Mouse (Mus musculus): ENCODE measurements around the gene Ccnk.

The Ccnk gene

DNA sequence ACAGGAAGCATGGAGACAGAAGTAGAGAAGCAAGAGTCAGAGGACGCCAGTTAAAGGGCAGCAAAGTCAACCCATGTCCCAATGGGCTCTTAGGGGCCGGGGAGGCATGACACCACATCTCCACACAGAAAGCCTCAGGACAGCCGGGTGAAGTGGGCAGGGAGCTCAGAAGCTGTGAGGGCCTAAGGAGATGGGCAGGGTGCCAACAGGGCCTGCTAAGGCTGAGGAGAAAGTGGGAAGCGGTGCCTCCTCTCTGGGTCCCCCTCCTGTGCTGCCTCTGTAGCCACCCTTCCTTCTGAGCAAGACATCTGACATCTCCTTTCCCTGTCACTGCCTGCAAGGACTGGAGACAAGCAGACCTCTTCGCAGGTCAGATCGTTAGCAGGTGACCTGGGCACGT is 46.4 kb downstream of the Ccnk start:
- DNase-seq, result no peak

DNA sequence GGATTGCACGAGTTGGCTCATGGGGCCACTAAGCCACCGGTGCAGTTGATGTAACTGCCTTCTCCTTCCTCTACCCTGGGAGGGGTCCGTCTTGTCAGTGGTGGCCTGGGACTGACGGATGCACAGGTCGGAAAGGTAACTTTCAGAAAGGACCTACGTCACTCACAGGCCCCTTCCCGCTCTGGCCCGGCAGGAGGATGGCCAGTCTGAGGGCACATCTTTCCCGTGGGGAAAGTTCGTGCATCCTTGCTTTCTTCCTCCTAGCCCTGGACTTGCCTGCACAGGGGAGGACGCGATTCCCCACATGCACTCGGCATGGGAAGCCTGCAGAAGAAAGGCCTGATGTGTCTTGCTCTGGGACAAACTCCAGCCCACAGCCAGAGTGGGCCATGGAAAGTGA is 46.8 kb downstream of the Ccnk start:
- no peak for DNase-seq

- DNase-seq, result no peak
Observed at GRCm38 (mm10) chr12:108226941-108227340, 47.6 kb downstream of the Ccnk start.

DNA sequence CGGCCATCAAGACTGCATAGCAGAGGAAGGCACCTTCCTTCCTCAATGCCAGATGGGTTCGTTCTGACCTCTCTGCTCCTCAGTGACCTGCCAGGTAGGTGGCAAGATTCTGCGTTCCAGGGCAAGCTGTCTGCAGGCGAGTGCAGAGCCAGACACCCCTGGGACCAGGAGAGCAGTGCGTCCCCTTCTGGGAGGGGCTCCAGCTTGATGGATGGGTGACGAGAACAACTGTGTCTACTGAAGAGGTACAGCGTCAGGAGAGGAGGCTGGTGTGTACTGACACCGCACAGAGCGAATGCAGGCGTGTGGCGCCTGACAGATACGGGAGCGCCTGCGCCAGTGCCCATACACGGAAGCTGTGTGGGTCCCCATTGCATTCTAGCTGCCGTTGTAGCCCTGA is 48.1 kb downstream of the Ccnk start:
- no peak for DNase-seq

DNA sequence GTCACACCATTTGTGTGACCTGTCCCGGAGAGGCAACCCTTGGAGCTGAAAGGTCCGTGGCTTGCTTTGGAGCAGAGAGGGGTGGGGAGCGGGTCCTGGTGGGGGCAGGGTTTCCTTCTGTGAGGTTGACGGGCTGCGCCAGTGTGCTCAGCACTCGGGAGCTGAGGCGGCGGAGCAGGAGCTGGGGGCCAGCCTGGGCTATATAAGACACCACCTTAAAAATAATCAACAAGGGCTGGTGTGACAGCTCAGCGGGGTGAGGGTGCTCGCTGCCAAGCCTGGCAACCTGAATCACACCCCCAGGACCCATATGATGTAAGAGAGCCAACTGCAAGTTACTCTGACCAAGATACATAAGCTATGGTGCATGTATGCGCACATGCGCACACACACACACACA is 50.7 kb downstream of the Ccnk start:
- no peak for DNase-seq

DNA sequence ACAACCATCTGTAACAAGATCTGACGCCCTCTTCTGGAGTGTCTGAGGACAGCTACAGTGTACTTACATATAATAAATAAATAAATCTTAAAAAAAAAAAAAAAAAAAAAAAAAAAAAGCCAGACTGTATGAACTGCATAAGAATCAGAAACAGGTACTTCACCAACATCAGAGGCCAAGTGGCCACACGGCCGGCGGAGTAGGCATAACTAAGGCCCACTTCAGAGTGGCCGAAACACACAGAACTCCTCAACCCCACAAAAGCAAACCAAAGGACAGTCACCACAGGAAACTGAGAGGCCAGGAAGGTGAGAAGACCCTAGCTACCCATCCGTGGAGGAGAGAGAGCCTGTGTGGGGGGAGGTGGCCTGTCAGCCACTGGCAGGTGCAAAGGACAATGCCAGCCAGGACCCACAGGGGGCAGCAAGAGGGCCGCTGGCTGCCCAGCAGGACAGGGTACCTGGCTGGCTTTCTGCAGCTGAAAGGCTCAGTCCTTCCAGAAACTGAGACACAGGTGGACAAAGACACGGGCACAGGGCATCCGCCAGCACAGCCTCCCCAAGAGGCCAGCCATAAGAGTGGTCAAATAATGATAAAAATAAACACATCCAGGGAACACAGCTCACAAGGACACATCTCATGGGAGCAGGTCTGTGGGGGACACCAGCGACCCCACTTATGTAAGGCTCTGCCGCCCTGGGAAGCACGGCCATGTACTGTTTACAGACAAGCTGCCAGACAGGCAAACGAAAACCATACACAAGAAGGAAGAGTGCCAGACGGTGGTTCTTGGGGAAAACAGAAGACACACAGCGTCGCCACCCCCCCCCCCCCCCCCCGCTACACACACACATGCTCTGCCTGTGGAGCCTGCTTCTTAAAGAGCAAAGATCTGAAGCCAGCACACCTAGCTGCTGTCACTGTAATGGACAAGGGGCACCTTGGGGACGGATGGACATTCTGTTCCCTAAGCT is 51.7 kb downstream of the Ccnk start:
- DNase-seq, result peak; percentile 71 to 80

- no peak for DNase-seq
Observed at GRCm38 (mm10) chr12:108231901-108232300, 52.5 kb downstream of the Ccnk start.

DNA sequence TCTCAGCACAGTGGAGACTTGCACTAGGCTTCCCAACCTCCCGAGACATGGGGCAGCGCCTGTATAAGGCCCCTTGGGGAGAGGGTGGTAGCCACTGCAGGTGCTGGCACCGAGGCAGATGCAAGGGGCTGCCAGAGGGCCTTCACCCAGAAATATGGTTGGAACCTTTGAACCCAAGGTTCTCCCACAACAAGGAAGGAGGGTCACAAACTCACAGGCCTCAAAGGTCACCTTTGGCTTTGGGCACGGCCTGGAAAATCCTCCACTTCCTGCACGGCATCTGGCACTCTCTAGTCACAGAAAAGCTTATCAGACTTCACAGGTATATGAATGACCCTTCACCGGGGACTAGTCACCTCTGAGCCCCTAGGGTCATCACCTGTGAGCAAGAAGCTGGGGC is 54.4 kb downstream of the Ccnk start:
- no peak for DNase-seq

GRCm38 (mm10) chr12:108234832-108235602 is 55.6 kb downstream of the Ccnk start:
- peak; percentile 67 to 81 for DNase-seq

DNA sequence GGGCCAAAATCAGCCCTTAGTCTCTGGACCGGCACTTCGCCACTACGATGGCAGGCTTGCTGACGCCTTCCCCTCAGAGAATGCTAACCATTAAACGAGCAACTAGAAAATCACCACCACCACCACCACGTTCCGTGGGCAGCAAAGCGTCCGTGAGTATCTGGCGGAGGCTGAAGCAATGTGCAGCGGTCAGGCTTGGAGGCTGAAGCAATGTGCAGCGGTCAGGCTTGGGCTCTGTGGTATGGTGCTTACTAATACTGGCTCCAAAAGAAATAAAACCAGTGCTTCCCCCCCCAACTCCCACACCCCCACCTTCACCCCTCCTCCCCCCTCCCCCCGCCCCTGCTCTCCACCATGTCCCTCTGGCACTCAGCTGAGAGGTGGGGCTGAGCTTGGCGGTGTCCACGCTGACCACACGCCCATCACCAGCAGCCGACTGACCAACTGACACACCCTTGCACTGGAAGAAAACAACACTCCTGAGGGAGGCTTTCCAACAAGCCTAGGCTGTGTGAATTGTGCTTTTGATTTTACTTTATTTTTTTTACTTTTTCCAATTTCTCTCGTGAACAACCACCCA is 56.7 kb downstream of the Ccnk start:
- peak; percentile 60 to 71 for DNase-seq

DNA sequence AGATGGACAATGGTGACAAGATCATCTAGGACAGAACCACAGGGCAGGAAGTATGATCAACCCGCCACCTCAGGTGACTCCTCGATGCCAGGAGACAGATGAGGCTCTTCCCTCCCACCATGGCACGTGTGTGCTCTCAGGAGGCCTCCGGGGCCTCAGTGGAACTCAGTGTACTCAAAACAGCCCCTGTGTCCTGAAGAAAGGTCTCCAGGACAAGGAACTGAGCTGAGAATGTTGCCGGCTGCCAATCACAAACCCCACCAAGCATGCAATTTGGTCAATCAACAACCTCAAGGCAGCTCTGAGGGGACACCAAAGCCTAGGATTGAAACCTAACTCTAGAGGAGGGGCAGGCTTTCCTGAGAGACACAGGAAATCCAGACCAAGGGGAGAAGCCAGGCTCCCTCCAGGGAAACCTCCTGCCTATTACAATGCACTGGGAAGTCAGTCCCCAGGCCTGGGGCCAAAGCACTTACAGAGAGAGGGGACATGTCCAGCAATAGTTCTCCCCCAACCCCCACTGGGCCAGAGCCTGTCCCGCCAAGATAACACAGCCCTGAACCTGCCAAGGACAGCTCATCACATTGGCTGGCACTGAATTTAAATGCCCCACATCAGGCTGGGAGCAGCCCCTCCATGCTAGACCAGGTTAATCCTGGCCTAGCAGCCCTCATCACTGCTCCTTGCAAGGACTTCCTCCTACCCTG is 58.1 kb downstream of the Ccnk start:
- DNase-seq, result no peak

DNA sequence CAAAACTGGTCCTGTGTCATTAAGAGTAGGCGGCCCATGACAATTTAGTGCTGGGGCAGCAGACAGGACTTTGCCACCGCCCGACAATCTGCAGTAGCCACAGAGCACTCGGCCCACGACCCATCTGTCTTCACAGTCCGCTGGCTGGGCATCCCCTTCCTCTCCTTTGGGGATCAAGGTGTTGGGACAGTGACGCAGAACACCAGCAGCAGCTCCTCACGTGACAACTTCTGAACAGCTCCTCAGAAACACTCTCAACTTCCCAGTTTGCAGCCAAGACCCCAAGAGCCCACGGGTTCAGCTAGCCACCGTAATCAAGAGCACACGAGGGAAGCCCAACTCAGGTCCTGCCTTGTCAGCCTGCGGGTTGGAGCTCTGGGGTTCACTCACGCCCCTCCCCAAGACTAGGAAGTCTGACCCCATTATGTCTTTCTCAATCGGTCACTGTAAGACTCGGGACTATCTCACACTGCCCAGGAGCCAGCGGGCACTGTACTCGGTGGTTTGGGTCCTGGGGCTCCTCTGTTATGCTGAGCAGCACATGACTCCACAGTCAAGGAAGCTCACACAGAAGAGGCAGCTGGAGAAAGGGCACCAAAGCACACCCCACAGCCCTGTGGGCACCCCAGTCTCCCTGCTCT is 59.1 kb downstream of the Ccnk start:
- DNase-seq, result no peak

DNA sequence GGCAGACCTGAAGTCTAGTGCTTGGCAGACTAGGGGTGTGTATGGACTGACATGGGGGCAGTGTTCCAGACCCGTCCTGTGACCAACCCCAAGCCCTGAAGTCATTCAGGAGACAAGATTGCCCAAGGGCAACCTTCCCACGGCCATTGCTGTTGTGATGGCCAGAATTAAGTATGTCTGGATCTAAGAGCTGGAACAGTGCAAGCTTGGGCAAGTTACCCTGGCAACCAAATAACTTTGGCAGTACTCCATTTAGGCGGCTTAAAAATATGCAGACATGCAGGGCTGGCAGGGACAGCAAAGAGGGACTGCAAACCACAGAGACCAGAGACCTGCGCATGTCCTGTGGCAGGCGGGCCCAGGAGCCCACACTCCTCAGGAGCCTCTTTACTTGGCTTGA is 60.1 kb downstream of the Ccnk start:
- peak; percentile 73 to 86 for DNase-seq

DNA sequence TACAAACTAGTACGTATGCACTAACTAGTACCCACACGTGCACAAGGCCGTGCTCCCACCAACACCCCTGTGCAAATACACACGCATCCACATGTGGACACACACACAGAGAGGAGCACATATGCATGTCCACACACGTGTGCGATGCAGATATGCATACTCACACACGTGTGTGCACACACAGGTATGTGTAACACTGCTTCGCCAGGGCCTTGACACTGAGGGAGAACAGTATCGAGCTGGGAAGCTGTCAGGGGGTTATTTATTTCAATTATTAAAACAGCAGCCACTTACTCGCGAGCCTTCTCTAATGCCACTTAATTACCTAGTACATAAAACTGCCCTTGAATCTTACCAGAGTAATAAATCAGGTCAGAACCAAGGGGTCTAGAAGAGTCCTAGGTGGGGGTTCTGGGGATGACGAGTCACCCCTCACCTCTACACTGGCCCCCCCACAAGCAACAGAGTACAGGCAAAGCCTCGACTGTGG is 61.1 kb downstream of the Ccnk start:
- no peak for DNase-seq

GRCm38 (mm10) chr12:108240953-108241588 is 61.7 kb downstream of the Ccnk start:
- DNase-seq, result no peak

- no peak for DNase-seq
Observed at GRCm38 (mm10) chr12:108241626-108242025, 62.2 kb downstream of the Ccnk start.

DNA sequence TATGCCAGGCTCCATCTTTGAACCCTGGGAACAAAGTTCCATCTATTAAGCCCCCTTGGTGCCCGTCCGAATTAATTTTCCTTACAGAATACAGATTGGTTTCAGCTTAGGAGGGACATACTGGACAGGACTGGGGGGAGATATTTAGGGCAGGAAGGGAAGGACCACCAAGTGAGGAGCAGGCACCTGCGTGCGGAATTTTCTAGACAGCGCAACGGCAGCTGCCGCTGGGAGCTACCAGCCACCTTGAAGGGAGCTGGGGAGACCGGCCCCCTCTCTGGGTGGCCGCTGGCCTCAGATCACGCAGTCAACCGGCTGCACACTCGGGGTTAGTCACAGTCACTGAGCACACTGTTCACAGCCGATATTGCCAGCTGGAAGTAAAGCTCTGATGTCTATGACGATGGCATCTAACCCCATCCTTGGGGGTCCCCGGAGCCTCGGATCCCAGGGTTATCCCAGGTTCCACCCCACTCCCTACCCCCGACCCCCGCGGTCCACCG is 62.9 kb downstream of the Ccnk start:
- DNase-seq, result no peak

DNA sequence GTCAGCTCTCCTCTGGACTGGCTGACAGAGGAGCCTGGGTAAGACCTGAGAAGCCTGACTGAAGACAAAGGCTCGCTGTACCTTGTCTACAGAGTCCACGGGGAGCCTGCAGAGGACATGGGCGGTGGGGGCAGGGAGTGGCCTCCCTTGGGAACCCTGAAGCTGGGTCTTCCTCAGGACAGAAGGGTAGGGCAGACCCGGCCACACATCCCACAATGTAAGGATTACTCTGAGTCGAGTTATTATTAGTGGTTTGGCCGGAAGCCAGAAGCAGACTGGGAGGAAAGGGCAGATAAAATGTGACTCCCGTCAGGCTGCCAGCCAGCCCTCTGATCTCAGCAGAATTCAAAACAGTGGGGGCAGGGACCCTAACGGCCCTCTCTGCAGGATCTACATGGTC is 65.4 kb downstream of the Ccnk start:
- DNase-seq, result peak; percentile 70 to 83

GRCm38 (mm10) chr12:108245579-108245978 is 66.2 kb downstream of the Ccnk start:
- no peak for DNase-seq

DNA sequence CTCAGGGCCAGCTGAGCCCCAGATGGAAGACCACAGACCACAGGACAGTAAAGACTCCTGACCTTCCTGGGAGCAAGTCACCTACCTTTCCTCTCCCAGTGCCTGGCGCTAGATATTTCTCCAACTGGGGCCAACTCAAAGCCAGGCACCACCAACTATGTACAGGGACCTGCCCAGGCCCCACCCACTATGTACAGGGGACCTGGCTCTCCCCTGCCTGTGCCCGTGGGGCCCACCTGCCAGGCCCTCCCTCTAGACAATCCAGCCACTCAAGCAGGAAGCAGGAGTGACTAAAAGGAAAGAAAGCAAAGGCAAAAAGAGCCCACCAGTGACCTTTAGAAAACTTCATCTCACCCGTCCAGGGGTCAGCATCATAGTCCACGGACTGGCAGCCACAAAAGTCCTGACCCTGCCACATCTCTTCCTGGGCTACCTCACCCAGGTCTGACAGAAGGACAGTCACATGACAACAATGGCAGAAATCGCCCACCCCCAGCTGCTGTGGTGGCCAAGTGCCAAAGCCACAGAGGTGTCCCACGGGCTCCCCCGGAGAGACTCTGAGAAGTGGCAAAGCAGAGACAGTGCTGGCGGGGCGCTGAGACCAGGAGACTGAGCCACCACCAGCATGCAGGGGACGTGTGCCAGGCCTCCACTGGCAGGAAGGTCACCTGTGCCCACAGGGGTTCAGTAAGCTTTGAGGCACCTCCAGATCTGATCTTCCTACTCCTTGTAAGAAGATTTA is 67.6 kb downstream of the Ccnk start:
- no peak for DNase-seq

- DNase-seq, result no peak
Observed at GRCm38 (mm10) chr12:108249019-108249418, 69.6 kb downstream of the Ccnk start.

All from lung, adult 18-20 months (tissue).